Mouse (Mus musculus) olfactory bulb, adult 2 months (tissue): ENCODE measurements around the gene Casq2.

Source experiments
- CTCF ChIP-seq: fragments of 200-500 bp; IDR thresholded peaks from 2 replicates; pipeline ENCODE4 v1.5.1; 2012; ENCODE audit warnings: low read depth, mild to moderate bottlenecking, low read length, moderate library complexity; ENCODE audit not compliant: insufficient read depth
- POLR2A ChIP-seq: fragments of 200-500 bp; IDR thresholded peaks from 2 replicates; pipeline ENCODE4 v1.6.1; 2012; ENCODE audit warnings: mild to moderate bottlenecking, low read depth, low read length, moderate library complexity; ENCODE audit not compliant: insufficient read depth

DNA sequence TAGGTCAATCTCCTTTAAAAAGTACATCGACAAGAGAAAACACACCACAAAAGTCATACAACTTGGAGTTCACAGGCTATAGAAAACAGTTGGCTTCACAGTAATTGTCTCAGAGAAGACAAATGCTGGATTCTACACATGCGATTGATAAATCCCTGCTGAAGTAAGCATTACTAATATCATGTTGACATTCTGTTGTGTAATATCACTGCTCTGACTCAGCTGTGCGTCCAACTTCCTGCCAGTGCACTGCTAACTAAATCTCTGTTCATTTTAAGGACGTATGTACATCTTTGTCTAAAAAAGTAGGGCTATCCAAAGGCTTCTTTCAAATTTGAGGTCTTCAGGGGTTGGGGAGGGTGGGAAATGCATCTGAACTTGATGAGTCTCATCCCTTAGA lies 101.2 kb downstream of the Casq2 start:
- no peak for TF ChIP-seq CTCF
- TF ChIP-seq POLR2A: no peak
